ENCODE assay signal across 10 mouse cellular contexts in the genomic region with DNA sequence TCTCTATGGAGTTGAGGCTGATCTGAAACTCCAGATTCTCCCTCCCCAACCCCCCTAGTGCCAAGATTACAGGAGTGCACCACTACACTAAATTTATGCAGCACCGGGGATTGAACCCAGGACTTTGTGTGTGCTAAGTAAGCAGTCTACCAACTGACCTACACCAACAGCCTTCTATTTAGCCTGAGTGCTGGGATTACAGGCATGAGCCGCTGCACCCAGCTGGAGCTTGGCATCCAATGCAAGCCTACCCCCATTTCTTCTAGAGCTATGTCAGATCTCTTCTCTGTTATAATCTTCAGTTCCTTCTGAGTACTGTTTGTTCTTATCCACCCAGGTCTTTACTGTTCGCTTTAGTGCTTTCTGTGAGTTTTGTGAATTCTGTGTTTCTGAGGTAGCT.
DNase-seq lines count a peak whose midpoint lies in the region; ATAC-seq and TF ChIP-seq lines count a peak whose summit lies in the region.
"Had no signal": no experiment of that assay in that cellular context is flagged by ENCODE, and none has a peak within 500 bp of the region (broad histone marks: within the 10 kb centered on the region; RNA-seq: fewer than 3 reads in every experiment).

No protein-coding gene starts in this region.

- H3K4me2 ChIP-seq in lung, embryonic 14.5 days = peak overlapping the region; percentile 8; the same call in 1 of the 2 replicates
- peak overlapping the region; percentile 54 for H3K4me2 ChIP-seq in myocyte (ENCODE audit: low read depth)

- no peaks in the 10 kb centered on the region for H3K79me2 ChIP-seq in myocyte (ENCODE audit: control insufficient read depth, insufficient read depth)

- TF ChIP-seq CTCF in lung, embryonic 14.5 days (IDR thresholded peaks at IDR 0.05; ENCODE audit: low read depth) = no peak

- no peaks in the 10 kb centered on the region for H3K36me3 ChIP-seq in heart, embryonic 10.5 days
- no peaks in the 10 kb centered on the region for H3K36me3 ChIP-seq in lung, embryonic 14.5 days (ENCODE audit: insufficient read depth)
- peaks cover 24% of the 10 kb centered on the region for H3K36me3 ChIP-seq in erythroblast, embryonic 14.5 days (ENCODE audit: control insufficient read depth)
- no peaks in the 10 kb centered on the region for H3K36me3 ChIP-seq in myocyte (ENCODE audit: control insufficient read depth, insufficient read depth)

- no peaks in the 10 kb centered on the region for H3K27me3 ChIP-seq in heart, embryonic 10.5 days (ENCODE audit: insufficient read depth, poor library complexity, severe bottlenecking)
- H3K27me3 ChIP-seq in lung, embryonic 14.5 days (ENCODE audit: insufficient read depth, low read length) = no peaks in the 10 kb centered on the region
- no peaks in the 10 kb centered on the region for H3K27me3 ChIP-seq in erythroblast, embryonic 14.5 days (ENCODE audit: control insufficient read depth)
- no peaks in the 10 kb centered on the region for H3K27me3 ChIP-seq in myocyte (ENCODE audit: control insufficient read depth, insufficient read depth, insufficient read length)

- peaks cover 27% of the 10 kb centered on the region for H3K4me1 ChIP-seq in heart, embryonic 10.5 days
- 0 out of 2 replicates have a peak, but pooled peaks cover 7% of the 10 kb centered on the region for H3K4me1 ChIP-seq in lung, embryonic 14.5 days (ENCODE audit: insufficient read depth)
- H3K4me1 ChIP-seq in erythroblast, embryonic 14.5 days (ENCODE audit: control insufficient read depth) = peaks cover 92% of the 10 kb centered on the region

- TF ChIP-seq POLR2A in myocyte (IDR thresholded peaks at IDR 0.05; ENCODE audit: insufficient read length, low read depth) = no peak

- peak overlapping the region; percentile 71 for H3K27ac ChIP-seq in heart, embryonic 10.5 days
- peak overlapping the region; percentile 85 for H3K27ac ChIP-seq in lung, embryonic 14.5 days (ENCODE audit: low read depth)

- no peak overlapping the region for H3K4me3 ChIP-seq in heart, embryonic 10.5 days
- no peak overlapping the region for H3K4me3 ChIP-seq in lung, embryonic 14.5 days (ENCODE audit: low read depth, low read length)
- H3K4me3 ChIP-seq in erythroblast, embryonic 14.5 days (replicated peaks) = peak overlapping the region; percentile 53
- H3K4me3 ChIP-seq in myocyte = no peak overlapping the region

- 82% methylated on average over 3 of the region's 3 CpGs for WGBS in heart, embryonic 10.5 days
- whole genome bisulfite sequencing in lung, embryonic 14.5 days = 86% methylated on average over 3 of the region's 3 CpGs

- no peaks in the 10 kb centered on the region for H3K9me3 ChIP-seq in heart, embryonic 10.5 days
- H3K9me3 ChIP-seq in lung, embryonic 14.5 days (ENCODE audit: low read depth, low read length) = no peaks in the 10 kb centered on the region
- no peaks in the 10 kb centered on the region for H3K9me3 ChIP-seq in erythroblast, embryonic 14.5 days (ENCODE audit: control insufficient read depth, low read length)

- ATAC-seq in lung, embryonic 14.5 days (ENCODE audit: insufficient read depth) = no peak
- ATAC-seq: forebrain, embryonic 16.5 days; midbrain, embryonic 16.5 days had no signal

- DNase-seq in heart, embryonic 10.5 days (ENCODE audit: low spot score) = no peak
- no peak for DNase-seq in heart, postnatal 4 days
- DNase-seq in lung, embryonic 14.5 days = no peak
- DNase-seq in lung, postnatal 25 days (ENCODE audit: low spot score) = no peak
- no peak for DNase-seq in right cerebral cortex, postnatal 4 days
- DNase-seq in gastrocnemius, postnatal 25 days = no peak

- H3K9ac ChIP-seq in lung, embryonic 14.5 days = no peak overlapping the region; the same call in 1 of the 2 replicates

- no peak overlapping the region for H3ac ChIP-seq in myocyte (ENCODE audit: control insufficient read depth, insufficient read length)

TF ChIP-seq in myocyte, 11 proteins besides CTCF, POLR2A, EP300 and RAD21:
- TF ChIP-seq TCF3 (IDR thresholded peaks at IDR 0.05; ENCODE audit: insufficient read length, low read depth) (no peak), TCF12 (IDR thresholded peaks at IDR 0.05; ENCODE audit: insufficient read depth, poor library complexity, severe bottlenecking) (no peak), MAX (IDR thresholded peaks at IDR 0.05; ENCODE audit: low read depth) (no peak), E2F4 (IDR thresholded peaks at IDR 0.05; ENCODE audit: insufficient read depth) (no peak), USF1 (IDR thresholded peaks at IDR 0.05; ENCODE audit: low read depth) (no peak), MYOD1 (IDR thresholded peaks at IDR 0.05; ENCODE audit: control insufficient read depth in 1 of 3, insufficient read length in 2 of 3, low read depth in 2 of 3) (no peak), CEBPB (IDR thresholded peaks at IDR 0.05; ENCODE audit: insufficient read depth, poor library complexity, severe bottlenecking) (no peak), SRF (IDR thresholded peaks at IDR 0.05; ENCODE audit: control insufficient read depth, insufficient read length, low read depth) (no peak), MYOG (IDR thresholded peaks at IDR 0.05; ENCODE audit: control insufficient read depth in 1 of 3, insufficient read depth in 1 of 3, insufficient read length in 2 of 3, low read depth in 2 of 3) (no peak), POLR2AphosphoS2 (IDR thresholded peaks at IDR 0.05; ENCODE audit: insufficient read length, low read depth) (no peak), REST (IDR thresholded peaks at IDR 0.05; ENCODE audit: insufficient read depth, insufficient read length) (no peak)
